Mouse (Mus musculus) MEL (cell line): ENCODE data around the gene Xlr4c. TPM values are rescaled to one million over a fixed set of nuclear protein-coding genes. Genes with fewer than 3 reads are reported as not detected.
"Not testable (repeated sequence)": the region's sequence is repeated elsewhere in the genome, so short reads cannot be mapped to it uniquely, and the experiment has no call there.

Experiments
- DNase-seq: peaks from one replicate; pipeline ENCODE4 v3.0.0; 2011; ENCODE audit warnings: low read depth, low spot score
- H3K27ac ChIP-seq: 2 replicates; pipeline ENCODE4 v1.5.1; 2012; ENCODE audit warnings: low read depth, mild to moderate bottlenecking, control low read depth, low read length, moderate library complexity; ENCODE audit not compliant: control insufficient read depth
- H3K27me3 ChIP-seq, 2 experiments: fragments of 150-350 bp in 1 of 2; sonication (generic) in 1 of 2; 2 replicates each; pipeline ENCODE4 v1.6.1; 2012; ENCODE audit warnings: low read length in 2 of 2, mild to moderate bottlenecking in 2 of 2, improper control_type of control experiment in 1 of 2, moderate library complexity in 1 of 2; ENCODE audit not compliant: insufficient read depth in 2 of 2, control insufficient read depth in 1 of 2
- H3K36me3 ChIP-seq, 2 experiments: 2 replicates each; pipeline ENCODE4 v1.6.1; 2012 to 2014; ENCODE audit warnings: low read length in 2 of 2, improper control_type of control experiment in 1 of 2, inconsistent platforms in 1 of 2, mild to moderate bottlenecking in 1 of 2; ENCODE audit not compliant: insufficient read depth in 2 of 2, control insufficient read depth in 1 of 2
- H3K4me1 ChIP-seq, 2 experiments: fragments of 150-350 bp in 1 of 2; sonication (generic) in 1 of 2; 2 replicates each; pipeline ENCODE4 v1.6.1; 2012; ENCODE audit warnings: low read length in 2 of 2, improper control_type of control experiment in 1 of 2, mild to moderate bottlenecking in 1 of 2; ENCODE audit not compliant: insufficient read depth in 2 of 2, control insufficient read depth in 1 of 2
- H3K4me3 ChIP-seq, 2 experiments: fragments of 150-350 bp in 1 of 2; sonication (generic) in 1 of 2; 2 replicates each; pipeline ENCODE4 v1.5.1; 2012; ENCODE audit warnings: low read depth in 2 of 2, low read length in 2 of 2, mild to moderate bottlenecking in 2 of 2, moderate library complexity in 2 of 2, control low read depth in 1 of 2, improper control_type of control experiment in 1 of 2; ENCODE audit not compliant: control insufficient read depth in 1 of 2, insufficient read depth in 1 of 2
- H3K79me2 ChIP-seq: 2 replicates; pipeline ENCODE4 v1.6.1; 2012; ENCODE audit warnings: mild to moderate bottlenecking, low read length, moderate library complexity; ENCODE audit not compliant: control insufficient read depth, poor library complexity, insufficient read depth
- H3K9ac ChIP-seq: 2 replicates; pipeline ENCODE4 v1.6.1; 2012; ENCODE audit warnings: low read depth, mild to moderate bottlenecking, control low read depth, low read length, moderate library complexity; ENCODE audit not compliant: control insufficient read depth, poor library complexity, severe bottlenecking
- H3K9me3 ChIP-seq: fragments of 150-350 bp; sonication (generic); replicated peaks from 2 replicates; pipeline ENCODE4 v1.6.1; 2012; ENCODE audit warnings: mild to moderate bottlenecking, low read length, improper control_type of control experiment, moderate library complexity; ENCODE audit not compliant: insufficient read depth
- ELF1 ChIP-seq: IDR thresholded peaks from 2 replicates; pipeline ENCODE4 v1.6.1; 2014; ENCODE audit warnings: low read depth, mild to moderate bottlenecking, inconsistent platforms, low read length, improper control_type of control experiment, moderate library complexity
- ETS1 ChIP-seq: IDR thresholded peaks from 2 replicates; pipeline ENCODE4 v1.6.1; 2012; ENCODE audit warnings: low read depth, mild to moderate bottlenecking, inconsistent platforms, low read length, improper control_type of control experiment, moderate library complexity
- HCFC1 ChIP-seq: IDR thresholded peaks from 2 replicates; pipeline ENCODE4 v1.6.1; 2012; ENCODE audit warnings: low read depth, mild to moderate bottlenecking, inconsistent platforms, low read length, improper control_type of control experiment, moderate library complexity
- MXI1 ChIP-seq: IDR thresholded peaks from 2 replicates; pipeline ENCODE4 v1.6.1; 2011; ENCODE audit warnings: mild to moderate bottlenecking, low read depth, low read length, improper control_type of control experiment
- MYB ChIP-seq: IDR thresholded peaks from 2 replicates; pipeline ENCODE4 v1.6.1; 2011; ENCODE audit warnings: mild to moderate bottlenecking, low read depth, low read length, improper control_type of control experiment
- NELFE ChIP-seq: IDR thresholded peaks from 2 replicates; pipeline ENCODE4 v1.6.1; 2011; ENCODE audit warnings: low read depth, low read length, improper control_type of control experiment
- POLR2A ChIP-seq, 2 experiments: IDR thresholded peaks; 2 replicates each; pipeline ENCODE4 v1.6.1; 2011 to 2012; ENCODE audit warnings: low read length in 2 of 2, mild to moderate bottlenecking in 2 of 2, control low read depth in 1 of 2, improper control_type of control experiment in 1 of 2, low read depth in 1 of 2, moderate library complexity in 1 of 2; ENCODE audit not compliant: control insufficient read depth in 1 of 2, insufficient read depth in 1 of 2, poor library complexity in 1 of 2
- SIN3A ChIP-seq: IDR thresholded peaks from 2 replicates; pipeline ENCODE4 v1.6.1; 2012; ENCODE audit warnings: low read length, improper control_type of control experiment, inconsistent platforms
- TAL1 ChIP-seq: IDR thresholded peaks from 2 replicates; pipeline ENCODE4 v1.6.1; 2012; ENCODE audit warnings: mild to moderate bottlenecking, inconsistent platforms, low read length, moderate library complexity, mixed read lengths
- TBP ChIP-seq: IDR thresholded peaks from 2 replicates; pipeline ENCODE4 v1.8.0; 2011; ENCODE audit warnings: low read depth, low read length, improper control_type of control experiment
- ZMIZ1 ChIP-seq: IDR thresholded peaks from 2 replicates; pipeline ENCODE4 v1.6.1; 2012; ENCODE audit warnings: low read depth, mild to moderate bottlenecking, inconsistent platforms, low read length, improper control_type of control experiment, moderate library complexity
- polyA plus RNA-seq, 2 experiments: library from polyadenylated mRNA; stranded (reverse) in 1 of 2; unstranded in 1 of 2; fragments of >175 nt in 1 of 2; fragments of >200 nt in 1 of 2; gene quantifications; 2 replicates each; pipeline versions ENCODE4 v1.2.1 to v1.2.4; 2012; ENCODE audit warnings: low replicate concordance in 2 of 2, low read depth in 1 of 2; ENCODE audit not compliant: insufficient read length in 2 of 2, insufficient read depth in 1 of 2, missing spikeins in 1 of 2
- total RNA-seq: library from RNA; depleted of rRNA; stranded (reverse); fragments of 300-350 nt; gene quantifications from 2 replicates; pipeline ENCODE4 v1.2.3, GENCODE M21; 2012

Gene Xlr4c
- total and polyA plus RNA-seq, 3 experiments: 18.6 to 37.4 TPM; not detected in 1

- Histone ChIP-seq H3K27me3 (no peaks in the 10 kb centered on the region), H3K9me3 (no peaks in the 10 kb centered on the region), H3K79me2 (peaks cover 2% of the 10 kb centered on the region; the same call in 1 of the 2 replicates), H3K4me1 (peaks cover 3% of the 10 kb centered on the region in 2 experiments; a peak in 2 of 4 replicates), H3K36me3 (peaks cover 0 to 11% of the 10 kb centered on the region in 2 experiments; a peak in 2 of 4 replicates), H3K27ac (peak within 1 kb of the TSS; percentile 94), H3K9ac (peak within 1 kb of the TSS; percentile 76), H3K4me3 (peak within 1 kb of the TSS; percentile 59 to 75)
- peak; percentile 90 for DNase-seq
- TF ChIP-seq MYB: no peak
- TF ChIP-seq TBP: peak; percentile 69
- TF ChIP-seq POLR2A (IDR thresholded peaks at IDR 0.05; ENCODE audit: control insufficient read depth in 1 of 2, insufficient read depth in 1 of 2, low read depth in 1 of 2, low read length in 2 of 2, poor library complexity in 1 of 2): peak; percentile 40 to 68; a peak in 2 of 4 replicates
- peak; percentile 49 for TF ChIP-seq NELFE
- peak; percentile 69 for TF ChIP-seq ELF1
- TF ChIP-seq ETS1: peak; percentile 22; the same call in 1 of the 2 replicates
- TF ChIP-seq SIN3A: peak; percentile 4; the same call in 1 of the 2 replicates
- TF ChIP-seq ZMIZ1: no peak
- peak; percentile 17; the same call in 1 of the 2 replicates for TF ChIP-seq MXI1
- TF ChIP-seq HCFC1: peak; percentile 60
These were observed 14.9 kb downstream of the Xlr4c start, which contains the start of gene F8a for GRCm38 (mm10) chrX:73227914-73228605. Gene F8a, plus strand, starts transcription at chrX:73228291.

GRCm38 (mm10) chrX:73225365-73225764 is 17.6 kb downstream of the Xlr4c start:
- Histone ChIP-seq H3K4me3 (no peak overlapping the region), H3K36me3 (peaks cover 0 to 8% of the 10 kb centered on the region in 2 experiments; a peak in 2 of 4 replicates), H3K27me3 (no peaks in the 10 kb centered on the region)
- no peak for DNase-seq
- TF ChIP-seq TAL1: no peak
- TF ChIP-seq TBP: peak; percentile 66
- TF ChIP-seq, all 39 proteins: peak for 1
- H3K9ac ChIP-seq: no peak overlapping the region
- H3K79me2 ChIP-seq: peaks cover 2% of the 10 kb centered on the region; the same call in 1 of the 2 replicates
- no peaks in the 10 kb centered on the region for H3K9me3 ChIP-seq
- peaks cover 3% of the 10 kb centered on the region in 2 experiments; a peak in 2 of 4 replicates for H3K4me1 ChIP-seq
- H3K27ac ChIP-seq: no peak overlapping the region

GRCm38 (mm10) chrX:73213819-73214564 is 28.9 kb downstream of the Xlr4c start, which contains the start of gene Xlr4b:
Gene Xlr4b, plus strand, starts transcription at chrX:73214333.
- DNase-seq: peak; percentile 13

More at GRCm38 (mm10) chrX:73213819-73214564, 28.9 kb downstream of the Xlr4c start, which contains the start of gene Xlr4b:
- H3K36me3 ChIP-seq, H3K79me2 ChIP-seq, H3K9me3 ChIP-seq, H3K4me1 ChIP-seq, H3K27me3 ChIP-seq: not testable (repeated sequence)
- H3K9ac ChIP-seq: peak within 1 kb of the TSS; percentile 54
- H3K27ac ChIP-seq: peak within 1 kb of the TSS; percentile 42
- peak within 1 kb of the TSS; percentile 50 to 54 for H3K4me3 ChIP-seq
